ENCODE assay signal across 12 mouse cellular contexts in the genomic region with DNA sequence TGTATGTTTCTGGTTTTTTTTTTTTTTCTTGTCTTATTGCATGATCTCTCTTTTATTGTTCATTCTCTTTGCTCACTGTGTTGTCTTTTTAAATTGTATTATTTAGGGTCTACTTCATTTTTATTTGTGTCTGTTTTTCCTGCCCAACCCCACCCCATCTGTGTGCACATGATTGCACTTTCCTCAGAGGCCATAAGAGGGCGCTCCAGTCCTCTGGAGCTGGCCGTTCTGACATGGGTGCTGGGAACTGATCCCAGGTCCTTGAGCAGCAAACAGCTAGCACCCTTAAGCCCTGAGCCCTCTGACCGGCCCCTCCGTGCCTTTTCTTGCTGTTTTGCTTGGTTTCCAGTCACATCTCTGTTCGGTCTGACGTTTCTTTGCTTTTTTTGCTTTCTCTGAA. TPM values are rescaled to one million over a fixed set of nuclear protein-coding genes. Genes with fewer than 3 reads are reported as not detected.
DNase-seq lines count a peak whose midpoint lies in the region; ATAC-seq and TF ChIP-seq lines count a peak whose summit lies in the region.
"Had no signal": no experiment of that assay in that cellular context is flagged by ENCODE, and none has a peak within 500 bp of the region (broad histone marks: within the 10 kb centered on the region; RNA-seq: fewer than 3 reads in every experiment).

No protein-coding gene starts in this region.

- no peaks in the 10 kb centered on the region for H3K4me1 ChIP-seq in hindbrain, postnatal 0 days (ENCODE audit: insufficient read depth, low read length)
- peaks cover 25% of the 10 kb centered on the region for H3K4me1 ChIP-seq in hindbrain, embryonic 13.5 days (replicated peaks)
- peaks cover 12% of the 10 kb centered on the region; the same call in 1 of the 2 replicates for H3K4me1 ChIP-seq in lung, postnatal 0 days (ENCODE audit: insufficient read depth, low read depth, low read length)
- peaks cover 24% of the 10 kb centered on the region for H3K4me1 ChIP-seq in bone marrow macrophage, adult 2 months (ENCODE audit: control insufficient read depth, insufficient read depth, low read length)
- H3K4me1 ChIP-seq in stomach, embryonic 16.5 days (ENCODE audit: control insufficient read depth, insufficient read depth, low read length) = peaks cover 21% of the 10 kb centered on the region

- no peak overlapping the region for H3K4me2 ChIP-seq in hindbrain, postnatal 0 days (ENCODE audit: low read depth, low read length)
- H3K4me2 ChIP-seq in hindbrain, embryonic 13.5 days = no peak overlapping the region
- H3K4me2 ChIP-seq in lung, postnatal 0 days (replicated peaks; ENCODE audit: low read depth, low read length) = peak overlapping the region; percentile 82; the same call in 1 of the 2 replicates
- H3K4me2 ChIP-seq in stomach, embryonic 16.5 days (ENCODE audit: low read depth, low read length) = peak overlapping the region; percentile 90

- DNase-seq in hindbrain, postnatal 0 days (ENCODE audit: low spot score) = no peak
- no peak for DNase-seq in lung, postnatal 0 days (ENCODE audit: low spot score)
- no peak for DNase-seq in lung, postnatal 36 days
- no peak for DNase-seq in adrenal gland, postnatal 4 days (ENCODE audit: low spot score in 2 of 2)
- DNase-seq: gastrocnemius, postnatal 36 days; heart, postnatal 4 days; kidney, postnatal 36 days; thymus, postnatal 4 days had no signal

- H3K9me3 ChIP-seq in hindbrain, postnatal 0 days (ENCODE audit: low read length) = no peaks in the 10 kb centered on the region
- 0 out of 2 replicates have a peak, but pooled peaks cover 9% of the 10 kb centered on the region for H3K9me3 ChIP-seq in hindbrain, embryonic 13.5 days
- H3K9me3 ChIP-seq in lung, postnatal 0 days (ENCODE audit: low read length) = no peaks in the 10 kb centered on the region
- peaks cover 6% of the 10 kb centered on the region; the same call in 1 of the 2 replicates for H3K9me3 ChIP-seq in stomach, embryonic 16.5 days (replicated peaks; ENCODE audit: control insufficient read depth, low read length)

- H3K27me3 ChIP-seq in hindbrain, postnatal 0 days (ENCODE audit: insufficient read depth, low read length) = peaks cover 22% of the 10 kb centered on the region
- peaks cover 50% of the 10 kb centered on the region for H3K27me3 ChIP-seq in hindbrain, embryonic 13.5 days
- H3K27me3 ChIP-seq in lung, postnatal 0 days (replicated peaks; ENCODE audit: insufficient read depth, low read length) = no peaks in the 10 kb centered on the region
- H3K27me3 ChIP-seq in stomach, embryonic 16.5 days (ENCODE audit: control insufficient read depth, insufficient read depth, low read length) = no peaks in the 10 kb centered on the region

- TF ChIP-seq EP300 in lung, postnatal 0 days (IDR thresholded peaks at IDR 0.05) = no peak

- no peak overlapping the region for H3K27ac ChIP-seq in hindbrain, postnatal 0 days
- no peak overlapping the region for H3K27ac ChIP-seq in hindbrain, embryonic 13.5 days
- H3K27ac ChIP-seq in lung, postnatal 0 days (ENCODE audit: low read length) = no peak overlapping the region
- H3K27ac ChIP-seq in bone marrow macrophage, adult 2 months (ENCODE audit: insufficient read depth, low read depth, low read length) = no peak overlapping the region
- H3K27ac ChIP-seq in stomach, embryonic 16.5 days (ENCODE audit: low read length) = no peak overlapping the region

- TF ChIP-seq CTCF in hindbrain, postnatal 0 days (IDR thresholded peaks at IDR 0.05; ENCODE audit: low read depth) = peak; percentile 30; the same call in 1 of the 2 replicates
- peak; percentile 60 for TF ChIP-seq CTCF in lung, postnatal 0 days (IDR thresholded peaks at IDR 0.05)
- peak; percentile 36; the same call in 1 of the 2 replicates for TF ChIP-seq CTCF in bone marrow macrophage, adult 2 months (IDR thresholded peaks at IDR 0.05; ENCODE audit: low read depth, low read length)

- ATAC-seq in hindbrain, postnatal 0 days = no peak
- ATAC-seq in hindbrain, embryonic 13.5 days (ENCODE audit: low FRiP score) = no peak
- ATAC-seq in lung, postnatal 0 days = no peak
- ATAC-seq in stomach, embryonic 16.5 days (ENCODE audit: insufficient read depth, low FRiP score) = no peak
- ATAC-seq: forebrain, embryonic 14.5 days had no signal

- no peak overlapping the region for H3K4me3 ChIP-seq in hindbrain, postnatal 0 days (ENCODE audit: low read length)
- no peak overlapping the region for H3K4me3 ChIP-seq in hindbrain, embryonic 13.5 days
- no peak overlapping the region for H3K4me3 ChIP-seq in lung, postnatal 0 days (ENCODE audit: low read depth, low read length)
- H3K4me3 ChIP-seq in bone marrow macrophage, adult 2 months (ENCODE audit: insufficient read depth, low read length) = no peak overlapping the region
- H3K4me3 ChIP-seq in stomach, embryonic 16.5 days (replicated peaks; ENCODE audit: low read length) = peak overlapping the region; percentile 35; the same call in 1 of the 2 replicates

- 89% methylated on average over 6 of the region's 6 CpGs for WGBS in hindbrain, postnatal 0 days
- WGBS in hindbrain, embryonic 13.5 days = 87% methylated on average over 6 of the region's 6 CpGs
- WGBS in lung, postnatal 0 days = 89% methylated on average over 6 of the region's 6 CpGs
- WGBS in stomach, embryonic 16.5 days = 85% methylated on average over 6 of the region's 6 CpGs

- no peaks in the 10 kb centered on the region for H3K36me3 ChIP-seq in hindbrain, postnatal 0 days (ENCODE audit: insufficient read depth, low read length)
- H3K36me3 ChIP-seq in hindbrain, embryonic 13.5 days = peaks cover 2% of the 10 kb centered on the region; the same call in 1 of the 2 replicates
- H3K36me3 ChIP-seq in lung, postnatal 0 days (ENCODE audit: insufficient read depth, low read length) = peaks cover 43% of the 10 kb centered on the region
- peaks cover 27% of the 10 kb centered on the region for H3K36me3 ChIP-seq in stomach, embryonic 16.5 days (ENCODE audit: control insufficient read depth, insufficient read depth, low read length)

- H3K9ac ChIP-seq in hindbrain, postnatal 0 days (replicated peaks; ENCODE audit: low read length) = no peak overlapping the region
- H3K9ac ChIP-seq in hindbrain, embryonic 13.5 days = no peak overlapping the region
- H3K9ac ChIP-seq in lung, postnatal 0 days (replicated peaks; ENCODE audit: low read depth) = no peak overlapping the region
- peak overlapping the region; percentile 43; the same call in 1 of the 2 replicates for H3K9ac ChIP-seq in stomach, embryonic 16.5 days (ENCODE audit: low read length)

- TF ChIP-seq POLR2A in bone marrow macrophage, adult 2 months (IDR thresholded peaks at IDR 0.05; ENCODE audit: borderline replicate concordance, low read depth, low read length) = no peak

RNA-seq across cellular contexts. Expression of gene Cnn2, which starts 3.2 kb away (rescaled TPM):
- 17.2 and 17.9 TPM in 2 replicates for total RNA-seq in hindbrain, postnatal 0 days (2014; rRNA removed)
- 15.0 and 16.4 TPM in 2 replicates for polyA plus RNA-seq in hindbrain, postnatal 0 days (2015; fragmentation: Nextera tagmentation; extraction: Ambion mirVana)
- polyA plus RNA-seq in hindbrain, embryonic 13.5 days (2015; fragmentation: Nextera tagmentation; extraction: Ambion mirVana) = 43.7 and 53.1 TPM in 2 replicates
- polyA plus RNA-seq in lung, postnatal 0 days (2015; fragmentation: Nextera tagmentation; extraction: Ambion mirVana) = 483 and 567 TPM in 2 replicates
- 37.5 and 41.5 TPM in 2 replicates for polyA plus RNA-seq in bone marrow macrophage, adult 2 months (2012; ENCODE audit: insufficient read depth, insufficient read length, missing spikeins)
- polyA plus RNA-seq in stomach, embryonic 16.5 days (2015; fragmentation: Nextera tagmentation; extraction: Ambion mirVana) = 333 and 334 TPM in 2 replicates
- total RNA-seq in adrenal gland, postnatal 4 days (2021) = 10 to 100 TPM; 40.9 to 48.7 TPM

RNA-seq across cellular contexts. Expression of gene Abca7, which starts 4.7 kb away (rescaled TPM):
- 11.6 and 19.1 TPM in 2 replicates for total RNA-seq in hindbrain, postnatal 0 days (2014; rRNA removed)
- polyA plus RNA-seq in hindbrain, postnatal 0 days (2015; fragmentation: Nextera tagmentation; extraction: Ambion mirVana) = 2.3 and 2.4 TPM in 2 replicates
- polyA plus RNA-seq in hindbrain, embryonic 13.5 days (2015; fragmentation: Nextera tagmentation; extraction: Ambion mirVana) = 5.2 and 6.1 TPM in 2 replicates
- polyA plus RNA-seq in lung, postnatal 0 days (2015; fragmentation: Nextera tagmentation; extraction: Ambion mirVana) = 5.5 and 6.5 TPM in 2 replicates
- polyA plus RNA-seq in bone marrow macrophage, adult 2 months (2012; ENCODE audit: insufficient read depth, insufficient read length, missing spikeins) = 24.6 and 27.5 TPM in 2 replicates
- polyA plus RNA-seq in stomach, embryonic 16.5 days (2015; fragmentation: Nextera tagmentation; extraction: Ambion mirVana) = 6.3 and 7.4 TPM in 2 replicates
- 10 to 100 TPM; 21.9 to 23.0 TPM for total RNA-seq in adrenal gland, postnatal 4 days (2021)

RNA-seq across cellular contexts. Expression of gene Tmem259, which starts 7.4 kb away (rescaled TPM):
- 161 and 179 TPM in 2 replicates for total RNA-seq in hindbrain, postnatal 0 days (2014; rRNA removed)
- polyA plus RNA-seq in hindbrain, postnatal 0 days (2015; fragmentation: Nextera tagmentation; extraction: Ambion mirVana) = 25.6 and 27.1 TPM in 2 replicates
- polyA plus RNA-seq in hindbrain, embryonic 13.5 days (2015; fragmentation: Nextera tagmentation; extraction: Ambion mirVana) = 16.0 and 16.3 TPM in 2 replicates
- 26.7 and 27.6 TPM in 2 replicates for polyA plus RNA-seq in lung, postnatal 0 days (2015; fragmentation: Nextera tagmentation; extraction: Ambion mirVana)
- polyA plus RNA-seq in bone marrow macrophage, adult 2 months (2012; ENCODE audit: insufficient read depth, insufficient read length, missing spikeins) = 86.5 and 101 TPM in 2 replicates
- polyA plus RNA-seq in stomach, embryonic 16.5 days (2015; fragmentation: Nextera tagmentation; extraction: Ambion mirVana) = 5.6 TPM in 2 replicates
- total RNA-seq in adrenal gland, postnatal 4 days (2021) = 100 to 1,000 TPM; 146 to 147 TPM

RNA-seq across cellular contexts. Expression of gene Grin3b, which starts 21.0 kb away (rescaled TPM):
- 0.68 and 0.97 TPM in 2 replicates for total RNA-seq in hindbrain, postnatal 0 days (2014; rRNA removed)
- polyA plus RNA-seq in hindbrain, postnatal 0 days (2015; fragmentation: Nextera tagmentation; extraction: Ambion mirVana) = 0.20 and 0.51 TPM in 2 replicates
- polyA plus RNA-seq in hindbrain, embryonic 13.5 days (2015; fragmentation: Nextera tagmentation; extraction: Ambion mirVana) = 0.61 and 0.65 TPM in 2 replicates
- polyA plus RNA-seq in lung, postnatal 0 days (2015; fragmentation: Nextera tagmentation; extraction: Ambion mirVana) = 0.24 and 0.32 TPM in 2 replicates
- 0.65 and 0.91 TPM in 2 replicates for polyA plus RNA-seq in bone marrow macrophage, adult 2 months (2012; ENCODE audit: insufficient read depth, insufficient read length, missing spikeins)
- 0.21 and 0.45 TPM in 2 replicates for polyA plus RNA-seq in stomach, embryonic 16.5 days (2015; fragmentation: Nextera tagmentation; extraction: Ambion mirVana)
- under 1 TPM; 0.25 to 0.39 TPM for total RNA-seq in adrenal gland, postnatal 4 days (2021)

RNA-seq across cellular contexts. Expression of gene Arhgap45, which starts 24.9 kb away (rescaled TPM):
- total RNA-seq in hindbrain, postnatal 0 days (2014; rRNA removed) = 2.9 and 3.3 TPM in 2 replicates
- 1.7 and 1.8 TPM in 2 replicates for polyA plus RNA-seq in hindbrain, postnatal 0 days (2015; fragmentation: Nextera tagmentation; extraction: Ambion mirVana)
- polyA plus RNA-seq in hindbrain, embryonic 13.5 days (2015; fragmentation: Nextera tagmentation; extraction: Ambion mirVana) = 2.5 and 2.8 TPM in 2 replicates
- 20.1 and 22.2 TPM in 2 replicates for polyA plus RNA-seq in lung, postnatal 0 days (2015; fragmentation: Nextera tagmentation; extraction: Ambion mirVana)
- polyA plus RNA-seq in bone marrow macrophage, adult 2 months (2012; ENCODE audit: insufficient read depth, insufficient read length, missing spikeins) = 218 TPM in 2 replicates
- polyA plus RNA-seq in stomach, embryonic 16.5 days (2015; fragmentation: Nextera tagmentation; extraction: Ambion mirVana) = 7.8 and 9.7 TPM in 2 replicates
- 1 to 10 TPM; 7.1 to 8.5 TPM for total RNA-seq in adrenal gland, postnatal 4 days (2021)

Comparison
In these comparisons a context has a peak if more than half of its experiments do, and no peak if none do; other contexts are left out.
1. H3K4me2 ChIP-seq: peak in lung, postnatal 0 days (single experiment) and stomach, embryonic 16.5 days (single experiment); none in hindbrain, postnatal 0 days (single experiment) and hindbrain, embryonic 13.5 days (single experiment).
2. Peak in every context shown above with its lines, with median percentiles within 50 percentile points of each other: CTCF ChIP-seq.